Mouse (Mus musculus) 3134 (cell line): Measurements from ENCODE around the gene Nr4a3.

Experiments
- DNase-seq: peaks from one replicate; pipeline ENCODE4 v3.0.0-alpha.2; 2011; ENCODE audit warnings: low spot score; ENCODE audit not compliant: insufficient read length; ENCODE audit errors: extremely low read depth

Gene Nr4a3

DNA sequence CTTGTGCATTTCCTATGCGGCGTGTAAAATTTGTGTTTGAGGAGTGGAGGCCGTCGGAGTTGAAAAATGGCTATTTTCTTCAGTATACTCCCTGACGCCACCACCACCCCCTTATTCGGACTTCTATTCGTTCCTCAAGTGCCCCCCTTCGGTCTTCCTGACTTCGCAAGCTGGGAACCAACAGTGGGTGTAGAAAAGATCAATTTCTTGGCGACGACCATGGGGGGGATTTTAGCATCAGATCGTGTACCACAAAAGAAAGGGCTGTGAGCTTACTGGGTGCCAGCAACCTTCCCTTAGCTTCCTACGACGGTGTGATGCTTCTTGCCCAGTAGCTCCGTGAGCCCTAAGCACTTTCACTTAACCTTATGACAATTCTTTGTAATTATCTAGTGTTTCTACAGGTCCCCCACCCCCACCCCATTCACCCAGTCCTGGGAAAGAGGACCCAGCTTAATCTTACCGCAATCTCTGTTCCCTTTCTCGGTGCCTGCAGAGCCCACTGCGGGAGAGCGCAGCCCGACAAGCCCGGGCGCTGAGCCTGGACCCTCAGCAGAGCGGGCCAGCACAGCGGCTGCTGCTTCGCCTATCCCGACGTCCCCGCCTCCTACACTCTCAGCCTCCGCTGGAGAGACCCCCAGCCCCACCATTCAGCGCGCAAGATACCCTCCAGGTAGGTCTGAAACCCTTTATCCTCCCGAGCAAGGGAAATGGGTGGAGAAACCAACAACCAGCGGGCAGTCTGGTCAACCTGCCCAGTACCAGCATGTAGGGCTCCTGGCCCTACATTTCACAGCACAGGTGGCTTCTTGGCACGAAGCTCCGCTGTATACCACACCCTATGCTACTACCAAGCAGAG, 3.7 kb downstream of the Nr4a3 start:
- no peak for DNase-seq

DNA sequence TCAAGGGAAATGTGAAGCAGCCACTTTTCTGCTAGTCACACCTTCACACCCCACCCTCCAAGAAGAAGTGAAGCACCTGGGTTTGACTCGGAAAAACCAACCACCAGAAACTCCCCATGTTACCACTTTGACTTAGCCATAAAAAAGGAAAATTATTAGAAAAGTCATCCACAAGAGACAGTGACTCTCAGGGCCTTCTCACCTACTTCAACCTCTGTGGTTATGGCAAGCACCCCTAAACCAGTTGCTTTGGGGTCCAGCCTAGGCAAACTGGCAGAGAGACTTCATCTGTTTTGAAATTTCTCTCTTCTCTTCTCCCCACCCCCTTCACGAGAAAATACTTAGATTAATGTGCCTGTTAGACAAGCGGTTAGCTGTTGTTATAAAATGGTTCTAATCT, 5.1 kb downstream of the Nr4a3 start:
- DNase-seq = no peak

DNA sequence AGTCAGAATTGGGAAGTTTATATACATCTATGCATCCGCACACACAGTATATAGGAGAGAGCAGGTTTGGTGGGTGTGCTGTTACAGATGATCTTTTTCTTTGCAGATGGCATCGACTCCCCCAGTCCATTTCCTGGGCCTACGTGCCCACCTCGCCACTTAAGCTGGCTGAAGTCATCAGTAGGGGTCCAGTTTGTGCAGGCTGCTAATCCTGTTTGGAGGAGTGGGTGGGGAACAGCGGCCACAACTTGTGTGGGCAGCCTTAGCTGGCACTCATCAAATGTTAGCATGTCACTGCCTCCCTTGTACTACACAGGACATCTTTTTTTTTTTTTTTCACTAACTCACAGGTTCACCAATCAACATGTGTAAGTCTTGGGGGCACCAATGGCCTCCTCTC, 5.5 kb downstream of the Nr4a3 start:
- DNase-seq = no peak

DNA sequence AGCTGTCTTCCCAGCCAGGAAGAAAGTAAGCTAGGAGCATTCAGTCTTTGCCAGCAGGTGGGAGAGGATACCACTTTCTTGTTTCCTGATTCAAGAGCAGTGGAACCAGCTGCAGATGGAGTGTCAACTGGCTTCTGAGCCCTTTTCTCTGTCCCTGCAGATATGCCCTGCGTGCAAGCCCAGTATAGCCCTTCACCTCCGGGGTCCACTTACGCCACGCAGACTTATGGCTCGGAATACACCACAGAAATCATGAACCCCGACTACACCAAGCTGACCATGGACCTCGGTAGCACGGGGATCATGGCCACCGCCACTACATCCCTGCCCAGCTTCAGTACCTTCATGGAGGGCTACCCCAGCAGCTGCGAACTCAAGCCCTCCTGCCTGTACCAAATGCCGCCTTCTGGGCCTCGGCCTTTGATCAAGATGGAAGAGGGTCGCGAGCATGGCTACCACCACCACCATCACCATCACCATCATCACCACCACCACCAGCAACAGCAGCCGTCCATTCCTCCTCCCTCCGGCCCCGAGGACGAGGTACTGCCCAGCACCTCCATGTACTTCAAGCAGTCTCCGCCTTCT, 6.2 kb downstream of the Nr4a3 start:
- no peak for DNase-seq

DNA sequence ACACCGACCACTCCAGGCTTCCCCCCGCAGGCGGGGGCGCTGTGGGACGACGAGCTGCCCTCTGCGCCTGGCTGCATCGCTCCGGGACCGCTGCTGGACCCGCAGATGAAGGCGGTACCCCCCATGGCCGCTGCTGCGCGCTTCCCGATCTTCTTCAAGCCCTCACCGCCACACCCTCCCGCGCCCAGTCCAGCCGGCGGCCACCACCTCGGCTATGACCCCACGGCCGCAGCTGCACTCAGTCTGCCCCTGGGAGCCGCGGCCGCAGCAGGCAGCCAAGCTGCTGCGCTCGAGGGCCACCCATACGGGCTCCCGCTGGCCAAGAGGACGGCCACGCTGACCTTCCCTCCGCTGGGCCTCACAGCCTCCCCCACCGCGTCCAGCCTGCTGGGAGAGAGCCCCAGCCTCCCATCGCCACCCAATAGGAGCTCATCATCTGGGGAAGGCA, 6.7 kb downstream of the Nr4a3 start:
- DNase-seq = no peak

DNA sequence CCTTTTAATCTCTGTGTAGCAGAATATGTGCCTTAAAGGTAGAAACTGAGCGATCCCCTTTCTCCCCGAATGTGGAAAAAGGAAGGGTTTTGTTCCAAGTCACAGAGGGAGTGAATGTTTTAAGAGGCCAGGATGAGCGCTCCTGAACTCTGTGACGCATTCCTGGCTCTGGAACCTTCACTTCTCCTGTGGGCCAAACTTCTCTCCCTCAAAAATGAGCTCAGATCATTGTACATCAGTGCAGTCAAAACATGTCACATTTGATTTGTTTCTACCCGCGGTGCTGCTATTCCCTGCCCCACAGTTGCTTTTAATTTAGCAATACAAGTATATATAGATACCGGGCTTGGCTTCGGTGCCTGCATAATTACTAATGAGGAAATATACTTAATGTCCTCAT, 16.8 kb downstream of the Nr4a3 start:
- DNase-seq = no peak

DNA sequence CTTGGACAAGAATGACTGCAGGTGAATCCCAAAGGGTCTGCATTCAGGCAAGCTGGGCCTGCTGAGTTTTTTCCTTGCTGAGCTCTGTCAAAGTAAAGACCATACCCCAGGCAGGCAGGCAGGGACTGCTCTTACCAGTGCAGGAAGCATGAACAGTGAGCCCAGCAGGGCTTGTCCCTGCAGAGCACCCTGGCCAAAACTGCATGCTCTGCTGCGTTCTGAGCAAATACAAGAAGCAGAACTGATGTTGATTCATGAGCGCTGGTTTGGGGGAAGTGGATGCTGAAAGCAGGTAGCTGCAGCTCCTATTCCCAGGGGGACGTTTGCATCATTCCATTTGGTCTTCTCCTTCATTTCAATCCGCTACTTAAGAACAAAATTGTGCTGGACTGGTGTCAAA, 19.4 kb downstream of the Nr4a3 start:
- no peak for DNase-seq

DNA sequence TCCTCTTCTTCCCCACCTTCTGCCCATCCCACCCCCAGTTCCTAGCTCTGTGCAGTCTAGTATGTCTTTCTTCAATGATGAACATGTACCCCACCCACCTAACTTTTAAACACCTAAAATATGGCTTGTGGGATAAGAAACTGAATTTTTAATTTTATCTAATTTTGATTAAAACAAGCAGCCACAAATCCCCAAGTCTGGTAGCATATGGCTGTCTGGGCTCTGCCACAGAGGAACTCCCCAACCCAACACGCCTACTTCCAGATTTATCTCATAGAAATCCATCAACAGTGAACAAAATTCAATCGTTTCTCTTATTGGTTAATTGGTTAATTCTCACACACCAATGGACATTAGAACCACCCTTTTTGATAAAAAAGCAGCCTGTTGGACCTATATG, 21.7 kb downstream of the Nr4a3 start:
- DNase-seq = no peak

DNA sequence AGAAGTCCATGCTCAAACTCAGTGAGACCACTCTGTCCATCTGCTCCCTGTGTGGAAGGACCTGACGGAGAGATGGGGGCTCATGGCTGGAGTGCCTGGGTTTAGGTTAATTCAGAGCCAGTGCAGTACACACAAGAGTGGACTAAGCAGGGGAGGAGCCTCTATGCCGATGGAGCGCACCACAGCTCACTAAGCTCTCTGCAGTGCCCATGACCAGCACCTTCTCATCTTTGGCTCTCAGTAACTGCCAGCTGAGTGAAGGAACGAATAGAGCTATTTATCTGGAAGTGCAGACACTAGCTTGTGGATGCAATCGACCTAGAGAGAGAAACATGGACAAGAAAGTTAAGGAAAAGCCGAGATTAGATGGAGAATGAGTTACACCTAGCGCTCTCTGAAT, 24.2 kb downstream of the Nr4a3 start:
- no peak for DNase-seq

DNA sequence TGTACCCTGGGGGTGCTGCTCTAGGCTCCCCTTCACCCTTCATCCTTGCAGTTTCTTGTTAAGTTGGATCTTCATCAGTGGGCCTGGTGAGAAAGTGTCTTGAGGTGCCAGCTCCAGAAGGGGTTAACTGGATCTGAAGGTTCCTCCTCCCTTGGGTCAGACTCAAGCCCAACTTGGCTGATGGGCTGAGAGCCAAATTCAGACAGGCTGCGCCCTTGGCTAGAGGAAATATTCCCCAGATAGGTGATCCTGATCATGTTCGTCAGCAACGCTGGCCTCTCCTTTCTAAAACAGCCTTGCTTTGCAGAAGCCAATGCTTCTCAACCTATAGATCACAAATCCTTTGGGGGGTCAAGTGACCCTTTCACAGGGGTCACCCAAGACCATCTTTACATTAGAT, 27.1 kb downstream of the Nr4a3 start:
- no peak for DNase-seq

DNA sequence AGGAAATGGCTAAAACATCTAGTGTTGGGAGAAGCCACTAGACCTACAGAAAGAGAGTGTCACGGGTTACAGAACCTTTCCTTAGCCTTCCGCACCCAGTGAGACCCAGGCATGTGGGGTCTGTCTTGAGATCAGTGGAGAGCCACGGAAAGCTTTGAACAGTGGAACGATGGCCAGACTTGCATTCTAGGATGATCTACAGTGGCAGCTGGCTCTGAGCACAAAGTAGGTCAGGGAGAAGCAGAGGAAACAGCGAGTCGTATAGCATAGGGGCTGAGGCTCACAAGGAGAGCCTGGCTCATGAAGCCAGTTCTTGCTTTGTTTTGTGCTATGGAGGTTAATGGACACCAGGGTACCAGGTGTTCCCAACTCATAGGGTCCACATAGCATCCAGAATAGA, 28.4 kb downstream of the Nr4a3 start:
- DNase-seq = no peak

DNA sequence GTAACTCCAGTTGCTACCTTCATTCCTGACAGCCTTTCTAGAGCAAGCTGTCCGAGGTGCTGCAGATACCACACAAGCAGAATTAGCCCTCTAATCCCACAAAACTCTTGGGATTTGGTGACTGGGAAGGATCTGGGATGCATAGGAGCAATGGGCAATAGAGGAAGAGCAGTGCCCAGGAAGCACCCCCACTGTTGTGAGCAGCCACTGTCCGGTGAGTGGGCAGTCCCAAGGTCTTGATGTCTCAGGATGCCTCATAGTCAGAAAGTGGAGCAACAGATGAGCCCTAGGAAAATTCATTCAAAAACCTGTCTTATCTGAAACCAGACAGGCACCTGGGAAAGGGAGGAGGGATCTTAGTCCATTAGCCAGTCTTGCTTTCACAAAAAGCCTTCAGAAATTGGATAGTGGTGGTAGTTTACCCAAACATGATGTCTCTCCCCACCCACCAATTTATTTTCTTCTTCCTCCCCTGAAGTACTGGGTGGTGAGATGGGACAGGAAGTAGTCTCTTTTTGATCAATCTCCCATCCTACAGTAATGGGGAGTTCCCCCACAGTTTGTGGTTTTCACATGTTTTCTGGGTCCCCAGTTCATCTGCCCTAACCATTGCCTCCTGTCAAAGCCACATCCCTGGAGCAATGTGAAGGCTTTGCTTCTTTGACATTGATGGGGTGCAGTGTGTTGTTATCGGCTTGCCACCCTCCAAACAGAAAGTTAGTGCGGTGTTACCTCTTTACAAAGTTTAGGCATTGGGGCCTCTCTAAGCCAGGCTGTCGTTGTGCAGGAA, 29.7 kb downstream of the Nr4a3 start:
- no peak for DNase-seq

DNA sequence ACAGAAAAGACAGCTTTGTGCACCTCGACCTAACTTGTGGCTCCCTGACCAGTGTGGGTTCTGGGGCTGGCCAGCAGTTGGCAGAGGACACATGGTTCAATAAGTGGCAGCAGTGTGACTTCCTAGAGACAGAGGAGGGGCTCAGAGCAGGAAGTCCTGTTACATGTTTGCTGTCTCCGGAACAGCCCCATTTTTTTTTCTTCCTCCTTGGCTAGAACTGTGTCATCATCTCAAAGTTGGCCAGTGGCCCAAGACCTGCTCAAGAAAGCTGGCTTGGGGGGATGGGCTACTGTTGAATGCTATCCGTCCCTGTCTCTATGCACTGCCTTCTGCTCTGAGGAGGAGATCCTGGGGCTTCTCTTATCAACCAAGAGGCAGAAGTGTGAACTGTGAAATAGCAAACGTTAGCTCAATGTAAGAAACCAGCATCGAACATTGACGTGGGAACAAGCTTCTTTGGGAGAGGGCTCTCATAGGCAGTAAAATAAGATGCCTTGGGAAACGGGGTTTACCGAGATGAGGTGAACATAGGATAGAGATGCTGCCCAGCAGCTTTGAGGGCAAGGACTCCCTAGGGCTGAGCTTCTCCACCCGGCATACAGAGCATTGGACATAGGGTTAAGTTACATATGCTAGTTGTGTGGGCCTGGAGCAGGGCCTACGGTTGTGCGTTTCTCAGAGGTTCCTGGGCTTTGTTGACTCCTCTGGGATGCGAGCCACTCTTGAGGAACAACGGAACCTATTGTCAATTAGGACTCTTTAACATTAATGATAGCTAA, 31.9 kb downstream of the Nr4a3 start:
- DNase-seq = no peak

DNA sequence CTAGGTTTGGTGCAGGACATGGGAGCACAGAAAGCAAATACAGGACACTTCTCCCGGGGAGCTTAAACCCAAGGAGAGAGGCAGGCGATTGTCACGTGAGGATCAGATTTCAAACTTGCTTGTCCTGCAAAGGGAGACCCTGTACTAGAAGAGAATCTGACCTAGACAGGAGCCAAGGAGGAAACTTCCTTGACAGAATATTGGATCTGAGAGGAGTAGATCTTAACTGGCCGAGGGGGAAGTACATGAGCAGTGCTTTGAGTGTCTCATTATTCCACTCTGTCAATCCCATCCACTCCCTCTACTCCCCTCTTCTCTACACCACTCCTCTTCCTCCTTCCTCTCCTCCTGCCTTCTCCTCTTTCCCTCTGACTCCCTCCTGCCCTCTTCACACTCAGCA, 33.3 kb downstream of the Nr4a3 start:
- DNase-seq = no peak

DNA sequence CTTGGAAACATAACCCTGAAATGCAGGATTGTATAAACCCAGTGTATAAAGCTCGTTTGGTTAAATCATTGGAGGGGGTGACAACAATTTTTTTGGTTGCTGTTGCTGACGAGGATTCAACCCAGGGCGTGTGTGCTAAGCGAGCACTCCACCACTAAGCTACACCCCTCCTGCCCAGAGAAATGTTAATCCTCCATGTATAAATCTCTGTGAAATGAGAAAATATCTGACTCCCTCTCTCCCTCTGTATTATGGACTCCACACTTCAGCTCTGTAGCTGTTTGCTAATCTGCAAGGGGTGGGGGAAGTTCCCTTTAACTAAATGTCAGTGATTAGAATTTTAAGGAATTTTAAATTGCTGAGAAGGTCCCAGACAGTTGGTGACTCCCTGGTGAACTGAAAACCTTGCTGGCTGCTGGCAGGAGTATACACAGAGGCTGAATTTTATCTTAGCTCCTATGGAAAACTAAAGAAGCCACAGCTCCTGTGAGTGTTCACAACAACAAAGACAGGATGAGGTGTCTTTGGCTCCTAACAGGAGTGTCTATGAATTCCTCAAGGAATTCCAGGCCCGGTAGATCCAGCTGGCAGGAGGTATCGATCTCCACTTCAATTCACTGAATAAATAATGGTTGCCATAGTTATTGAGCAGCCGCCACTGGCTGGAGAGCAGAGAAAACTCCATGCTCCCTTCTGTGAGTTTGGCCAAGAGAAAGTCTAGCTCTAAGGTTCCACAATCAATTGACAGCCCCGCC, 34.5 kb downstream of the Nr4a3 start:
- DNase-seq = no peak

DNA sequence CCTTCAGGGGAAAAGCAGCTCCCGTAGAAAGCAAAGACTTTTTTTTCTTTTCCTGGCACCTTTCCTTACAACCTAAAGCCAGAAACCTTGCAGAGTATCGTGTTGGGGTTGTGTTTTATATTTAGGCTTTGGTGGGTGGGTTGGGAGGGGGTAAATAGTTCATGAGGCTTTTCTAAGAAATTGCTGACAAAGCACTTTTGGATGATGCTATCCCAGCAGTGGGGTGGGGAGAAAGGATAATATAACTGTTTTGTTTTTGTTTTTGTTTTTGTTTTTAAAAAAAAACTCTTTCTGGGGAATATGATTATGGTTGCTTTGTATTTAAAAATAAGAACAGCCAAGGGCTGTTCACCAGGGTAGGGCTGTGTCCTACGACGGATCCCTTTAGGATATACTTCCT, 38.5 kb downstream of the Nr4a3 start:
- no peak for DNase-seq

DNA sequence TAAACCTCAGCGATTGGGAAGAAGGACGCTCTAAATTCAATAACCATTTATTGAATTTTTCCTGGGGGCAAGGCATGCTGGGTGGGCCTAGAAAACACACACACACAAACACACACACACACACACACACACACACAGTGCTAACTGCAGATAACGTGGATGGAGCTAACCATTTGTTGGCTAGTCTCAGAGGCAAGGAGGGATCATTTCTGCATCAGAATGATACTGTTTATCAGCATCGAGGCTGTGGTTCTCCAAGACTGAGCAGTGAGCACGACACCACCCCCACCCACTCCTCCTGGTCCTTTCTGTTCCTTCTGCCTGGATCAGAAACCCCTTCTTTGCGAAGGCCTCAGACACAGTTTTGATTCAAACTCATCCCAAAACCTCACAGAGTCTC, 41.7 kb downstream of the Nr4a3 start:
- DNase-seq = no peak

DNA sequence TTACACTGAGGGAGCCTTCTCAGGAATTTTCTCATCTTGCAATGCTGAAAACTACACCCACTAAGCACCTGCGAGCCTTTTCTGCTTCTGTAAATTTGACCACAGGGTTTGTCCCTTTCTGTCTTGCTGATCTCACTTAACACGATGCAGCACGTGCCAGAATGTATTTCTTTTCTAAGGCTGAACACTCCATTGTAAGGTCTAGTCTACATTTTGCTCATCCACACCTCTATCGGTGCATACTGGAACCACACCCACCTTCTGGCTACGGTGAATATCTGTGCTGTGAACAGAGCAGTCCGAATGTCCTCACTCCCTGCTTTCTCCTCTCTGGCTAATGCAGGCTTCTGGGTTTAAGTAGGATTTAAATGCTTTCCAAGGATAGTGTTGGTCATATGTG, 42.5 kb downstream of the Nr4a3 start:
- DNase-seq = no peak

DNA sequence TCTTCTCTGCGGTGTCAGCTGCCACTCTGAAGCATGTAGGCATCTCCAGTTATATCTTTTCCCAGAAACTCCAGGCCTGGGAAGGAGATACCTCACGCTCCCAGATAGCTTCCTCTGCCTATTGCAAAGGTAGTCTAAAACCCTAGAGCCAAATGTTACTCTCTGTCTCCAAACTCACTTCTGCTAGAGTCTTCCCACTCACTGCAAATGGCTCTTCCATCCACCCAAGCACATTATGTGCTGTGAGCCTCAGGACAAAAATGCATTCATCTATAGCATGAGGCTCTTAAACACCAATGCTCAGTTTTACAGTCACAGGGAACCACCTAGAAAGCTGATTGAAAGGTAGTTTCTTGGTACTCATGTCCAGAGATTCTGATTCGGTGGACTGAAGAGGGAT, 48.3 kb downstream of the Nr4a3 start:
- DNase-seq = no peak

DNA sequence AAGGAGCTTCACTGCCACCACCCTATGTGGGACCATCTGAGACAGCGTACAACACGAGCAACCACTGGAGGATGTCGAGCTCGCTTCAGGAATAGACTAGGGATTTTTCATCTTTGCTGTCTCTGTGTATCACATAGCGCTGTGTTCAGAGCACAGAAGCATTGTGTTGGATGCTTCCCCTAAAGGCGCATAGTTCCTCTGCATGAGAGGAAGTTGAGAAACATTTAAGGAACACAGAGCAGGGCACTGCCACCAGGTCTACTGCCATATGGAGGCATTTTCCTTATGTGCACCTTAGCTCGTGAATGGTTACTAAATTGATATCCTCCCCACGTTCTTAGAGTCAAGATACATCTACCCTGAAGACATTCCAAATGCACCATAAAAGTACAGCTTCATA, 55.3 kb downstream of the Nr4a3 start:
- no peak for DNase-seq
